Mouse (Mus musculus) urinary bladder, adult 2 months (tissue): Measurements from ENCODE around the gene Rmdn2. TPM values are rescaled to one million over a fixed set of nuclear protein-coding genes. Genes with fewer than 3 reads are reported as not detected.

ENCODE experiments used
- polyA plus RNA-seq: library from polyadenylated mRNA; depleted of rRNA; stranded (reverse); fragments of >200 nt; gene quantifications from 2 replicates; pipeline ENCODE4 v1.2.3, GENCODE M21; 2012; rRNA removed

Gene Rmdn2
- polyA plus RNA-seq, 1 experiment = 10.2 TPM

Other genes starting within 250 kb of the Rmdn2 start
- gene Cyp1b1, start 103.2 kb downstream of the Rmdn2 start, polyA plus RNA-seq = 25.9 and 28.4 TPM in 2 replicates